ENCODE assay signal across 8 mouse cellular contexts in the genomic region with DNA sequence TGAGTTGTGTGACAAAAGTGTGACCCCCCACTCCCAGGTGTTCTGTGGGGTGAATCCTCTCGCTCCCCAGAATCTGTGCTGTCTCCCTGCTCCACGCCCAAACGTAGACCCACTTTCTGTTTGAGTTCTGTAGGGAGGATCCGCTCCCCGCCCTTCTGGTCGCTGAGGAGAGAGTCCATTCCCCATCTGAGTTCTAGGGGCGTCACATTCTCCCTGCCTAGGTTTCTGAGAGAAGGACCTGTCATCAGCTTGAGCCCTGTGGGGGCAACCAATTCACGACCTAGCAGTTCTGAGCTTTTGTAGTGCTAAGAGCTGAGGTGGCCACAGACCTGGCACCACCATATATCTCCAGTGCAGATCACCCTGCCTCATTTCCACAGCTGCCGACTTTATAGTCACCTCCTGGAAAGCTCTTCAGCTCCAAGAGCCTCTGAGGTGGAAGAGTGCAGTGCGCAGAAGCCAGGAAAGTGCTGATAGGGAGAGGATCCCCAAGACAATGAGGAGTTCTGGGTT. TPM values are rescaled to one million over a fixed set of nuclear protein-coding genes. Genes with fewer than 3 reads are reported as not detected.
DNase-seq lines count a peak whose midpoint lies in the region; ATAC-seq and TF ChIP-seq lines count a peak whose summit lies in the region.

No protein-coding gene starts in this region.

- intact Hi-C loops in left cerebral cortex, adult 2 months (cut with DNase I): no loop called here

- peak overlapping the region; percentile 71 for H3K9ac ChIP-seq in hindbrain, embryonic 16.5 days (ENCODE audit: low read depth, low read length)
- peak overlapping the region; percentile 90 for H3K9ac ChIP-seq in midbrain, embryonic 15.5 days

- H3K9me3 ChIP-seq in hindbrain, embryonic 16.5 days (ENCODE audit: control insufficient read depth, low read length): no peaks in the 10 kb centered on the region
- no peaks in the 10 kb centered on the region for H3K9me3 ChIP-seq in midbrain, embryonic 15.5 days

- peak overlapping the region; percentile 87 for H3K27ac ChIP-seq in left cerebral cortex, adult 2 months
- peak overlapping the region; percentile 68 for H3K27ac ChIP-seq in hindbrain, embryonic 16.5 days (ENCODE audit: low read depth, low read length)
- H3K27ac ChIP-seq in midbrain, embryonic 15.5 days: peak overlapping the region; percentile 53; the same call in 1 of the 2 replicates

- no peak for DNase-seq in left cerebral cortex, adult 2 months (ENCODE audit: extremely low spot score in 1 of 2, low spot score in 2 of 2)
- no peak for DNase-seq in left cerebral cortex, adult 8-10 months (ENCODE audit: low spot score in 2 of 2)
- DNase-seq in cerebellum, adult 18-20 months: no peak
- DNase-seq in adrenal gland, adult 2 months: no peak
- no peak for DNase-seq in right cerebral cortex, postnatal 14 days

- H3K4me3 ChIP-seq in left cerebral cortex, adult 2 months: peak overlapping the region; percentile 99
- peak overlapping the region; percentile 96 for H3K4me3 ChIP-seq in hindbrain, embryonic 16.5 days (ENCODE audit: low read length)
- H3K4me3 ChIP-seq in midbrain, embryonic 15.5 days: peak overlapping the region; percentile 88

- peak overlapping the region; percentile 99 for H3K4me2 ChIP-seq in hindbrain, embryonic 16.5 days (ENCODE audit: low read length)
- peak overlapping the region; percentile 90 for H3K4me2 ChIP-seq in midbrain, embryonic 15.5 days

- ATAC-seq in common myeloid progenitor, adult 5-6 weeks (replicated peaks; ENCODE audit: low read depth, poor library complexity, severe bottlenecking): peak; percentile 66
- ATAC-seq in hindbrain, embryonic 16.5 days: peak; percentile 81
- ATAC-seq in midbrain, embryonic 15.5 days (replicated peaks): no peak; the same call in none of the 2 replicates

- no peaks in the 10 kb centered on the region for H3K27me3 ChIP-seq in hindbrain, embryonic 16.5 days (replicated peaks; ENCODE audit: control insufficient read depth, insufficient read depth, low read length)
- 0 out of 2 replicates have a peak, but pooled peaks cover 5% of the 10 kb centered on the region for H3K27me3 ChIP-seq in midbrain, embryonic 15.5 days (replicated peaks)

- no peak for TF ChIP-seq CTCF in left cerebral cortex, adult 2 months (IDR thresholded peaks at IDR 0.05)

- peaks cover 8% of the 10 kb centered on the region; the same call in 1 of the 2 replicates for H3K36me3 ChIP-seq in hindbrain, embryonic 16.5 days (ENCODE audit: control insufficient read depth, insufficient read depth, low read length)
- H3K36me3 ChIP-seq in midbrain, embryonic 15.5 days (replicated peaks): peaks cover 12% of the 10 kb centered on the region; the same call in 1 of the 2 replicates

- whole genome bisulfite sequencing in hindbrain, embryonic 16.5 days: 3% methylated on average over 10 of the region's 10 CpGs
- WGBS in midbrain, embryonic 15.5 days: 4% methylated on average over 10 of the region's 10 CpGs

- H3K4me1 ChIP-seq in hindbrain, embryonic 16.5 days (ENCODE audit: control insufficient read depth, insufficient read depth, low read depth, low read length): peaks cover 7% of the 10 kb centered on the region
- peaks cover 17% of the 10 kb centered on the region for H3K4me1 ChIP-seq in midbrain, embryonic 15.5 days

RNA-seq across cellular contexts. Expression of a gene that starts 0.5 kb away (rescaled TPM):
- total RNA-seq in left cerebral cortex, adult 2 months (2021): 100 to 1,000 TPM; 223 to 229 TPM
- 100 to 1,000 TPM; 219 to 243 (median 235) TPM for total RNA-seq in left cerebral cortex, adult 8-10 months (2022)
- 93.3 and 103 TPM in 2 replicates for total RNA-seq in common myeloid progenitor, adult 5-6 weeks (2017)
- polyA plus RNA-seq in hindbrain, embryonic 16.5 days (2015; fragmentation: Nextera tagmentation; extraction: Ambion mirVana): 339 and 361 TPM in 2 replicates
- 303 and 308 TPM in 2 replicates for polyA plus RNA-seq in midbrain, embryonic 15.5 days (2015; fragmentation: Nextera tagmentation; extraction: Ambion mirVana)
- 100 to 1,000 TPM; 428 to 515 TPM for total RNA-seq in adrenal gland, adult 2 months (2021)
- 106 and 107 TPM in 2 replicates for polyA plus RNA-seq in adrenal gland, adult 2 months (2012; rRNA removed)

RNA-seq across cellular contexts. Expression of a gene that starts 10.8 kb away (rescaled TPM):
- not detected for total RNA-seq in left cerebral cortex, adult 2 months (2021)
- not detected for total RNA-seq in left cerebral cortex, adult 8-10 months (2022)
- total RNA-seq in common myeloid progenitor, adult 5-6 weeks (2017): not detected in 2 replicates
- polyA plus RNA-seq in hindbrain, embryonic 16.5 days (2015; fragmentation: Nextera tagmentation; extraction: Ambion mirVana): not detected in 2 replicates
- not detected in 2 replicates for polyA plus RNA-seq in midbrain, embryonic 15.5 days (2015; fragmentation: Nextera tagmentation; extraction: Ambion mirVana)
- not detected for total RNA-seq in adrenal gland, adult 2 months (2021)
- polyA plus RNA-seq in adrenal gland, adult 2 months (2012; rRNA removed): not detected in 2 replicates

RNA-seq across cellular contexts. Expression of a gene that starts 21.8 kb away (rescaled TPM):
- total RNA-seq in left cerebral cortex, adult 2 months (2021): not detected
- not detected for total RNA-seq in left cerebral cortex, adult 8-10 months (2022)
- total RNA-seq in common myeloid progenitor, adult 5-6 weeks (2017): not detected in 2 replicates
- not detected in 2 replicates for polyA plus RNA-seq in hindbrain, embryonic 16.5 days (2015; fragmentation: Nextera tagmentation; extraction: Ambion mirVana)
- polyA plus RNA-seq in midbrain, embryonic 15.5 days (2015; fragmentation: Nextera tagmentation; extraction: Ambion mirVana): not detected in 2 replicates
- not detected for total RNA-seq in adrenal gland, adult 2 months (2021)
- polyA plus RNA-seq in adrenal gland, adult 2 months (2012; rRNA removed): not detected in 2 replicates

RNA-seq across cellular contexts. Expression of a gene that starts 44.3 kb away (rescaled TPM):
- not detected for total RNA-seq in left cerebral cortex, adult 2 months (2021)
- not detected for total RNA-seq in left cerebral cortex, adult 8-10 months (2022)
- not detected in 2 replicates for total RNA-seq in common myeloid progenitor, adult 5-6 weeks (2017)
- not detected in 2 replicates for polyA plus RNA-seq in hindbrain, embryonic 16.5 days (2015; fragmentation: Nextera tagmentation; extraction: Ambion mirVana)
- not detected in 2 replicates for polyA plus RNA-seq in midbrain, embryonic 15.5 days (2015; fragmentation: Nextera tagmentation; extraction: Ambion mirVana)
- total RNA-seq in adrenal gland, adult 2 months (2021): not detected
- polyA plus RNA-seq in adrenal gland, adult 2 months (2012; rRNA removed): not detected in 2 replicates
